Mouse (Mus musculus): Measurements from ENCODE around the gene Pde1c.

The Pde1c gene

GRCm38 (mm10) chr6:56441501-56441900, 127.4 kb downstream of the Pde1c start:
- DNase-seq (ENCODE audit: low read depth), result no peak

DNA sequence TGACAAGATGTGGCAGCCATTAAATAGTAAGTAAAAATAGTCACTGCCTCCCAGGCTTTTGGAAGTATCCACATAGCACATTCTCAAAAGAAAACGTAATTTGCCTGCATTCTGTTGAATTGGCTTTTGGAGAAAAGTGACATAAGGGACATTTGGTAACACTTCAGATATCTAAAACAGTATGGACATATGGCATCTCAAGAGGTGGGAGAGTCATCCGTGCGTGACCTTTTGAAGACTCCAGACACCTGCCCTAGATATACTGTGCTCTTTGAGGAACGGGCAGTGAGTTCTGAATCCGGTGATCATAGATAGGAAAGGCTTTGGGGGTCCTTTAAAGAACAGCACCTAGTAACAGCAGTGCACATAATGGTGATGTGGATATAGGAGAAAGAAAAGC, 143.1 kb downstream of the Pde1c start:
- no peak for DNase-seq (ENCODE audit: low read depth)

GRCm38 (mm10) chr6:56422866-56423265, 146.0 kb downstream of the Pde1c start:
- no peak for DNase-seq (ENCODE audit: low read depth)

DNA sequence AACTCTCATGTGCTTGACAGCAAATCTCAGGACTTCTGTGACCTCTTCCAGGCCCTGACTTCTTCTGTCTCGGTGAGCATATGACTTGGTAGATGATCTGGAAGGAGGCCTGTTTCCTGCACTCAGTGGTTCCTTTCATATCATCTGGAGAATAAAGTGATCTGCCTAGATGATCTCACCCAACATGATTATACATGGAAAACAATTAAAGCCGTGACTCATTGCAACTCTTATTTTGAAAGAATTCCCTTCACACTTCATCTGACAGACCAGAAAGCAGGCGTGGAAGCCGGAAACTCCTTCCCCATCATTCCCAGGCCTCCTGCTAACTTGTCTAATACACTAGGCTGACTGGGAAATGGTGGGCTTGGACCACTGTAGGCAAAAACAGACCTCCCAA, 152.7 kb downstream of the Pde1c start:
- no peak for DNase-seq (ENCODE audit: low read depth)

DNA sequence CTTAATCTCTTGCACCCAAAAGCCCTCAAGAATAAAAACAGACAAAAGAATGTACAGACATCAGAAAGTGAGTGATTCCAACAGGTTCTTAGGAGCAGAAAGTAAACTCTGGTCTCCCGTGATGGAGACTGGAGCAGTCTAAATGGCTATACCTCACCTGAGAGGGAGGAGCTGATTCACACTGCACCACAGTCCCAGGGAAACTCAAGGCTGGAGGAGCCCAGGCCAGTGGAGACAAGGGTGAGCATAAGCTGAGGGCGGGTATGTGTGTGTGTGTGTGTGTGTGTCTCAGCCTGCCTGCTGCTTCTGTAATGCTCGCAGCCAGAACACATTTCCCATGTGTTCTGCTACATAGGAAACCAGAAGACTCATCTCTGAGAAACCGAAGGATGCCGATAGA, 179.7 kb downstream of the Pde1c start:
- no peak for DNase-seq (ENCODE audit: low read depth)

DNA sequence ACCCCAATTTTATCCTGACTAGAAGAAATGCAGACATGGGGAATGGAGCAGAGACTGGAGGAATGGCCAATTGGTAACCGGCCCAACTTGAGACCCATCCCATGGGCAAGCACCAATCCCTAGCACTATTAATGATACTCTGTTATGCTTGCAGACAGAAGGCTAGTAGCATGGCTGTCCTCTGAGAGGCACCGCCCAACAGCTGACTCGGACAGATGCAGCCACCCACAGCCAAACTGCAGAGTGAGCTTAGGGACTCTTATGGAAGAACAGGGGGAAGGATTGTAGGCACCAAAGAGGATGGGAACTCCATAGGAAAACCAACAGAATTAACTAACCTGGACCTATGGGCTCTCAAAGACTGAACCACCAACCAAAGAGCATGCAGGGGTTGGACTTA, 192.5 kb downstream of the Pde1c start:
- no peak for DNase-seq (ENCODE audit: low read depth)

GRCm38 (mm10) chr6:56374180-56374579, 194.7 kb downstream of the Pde1c start:
- no peak for DNase-seq (ENCODE audit: low read depth)

DNA sequence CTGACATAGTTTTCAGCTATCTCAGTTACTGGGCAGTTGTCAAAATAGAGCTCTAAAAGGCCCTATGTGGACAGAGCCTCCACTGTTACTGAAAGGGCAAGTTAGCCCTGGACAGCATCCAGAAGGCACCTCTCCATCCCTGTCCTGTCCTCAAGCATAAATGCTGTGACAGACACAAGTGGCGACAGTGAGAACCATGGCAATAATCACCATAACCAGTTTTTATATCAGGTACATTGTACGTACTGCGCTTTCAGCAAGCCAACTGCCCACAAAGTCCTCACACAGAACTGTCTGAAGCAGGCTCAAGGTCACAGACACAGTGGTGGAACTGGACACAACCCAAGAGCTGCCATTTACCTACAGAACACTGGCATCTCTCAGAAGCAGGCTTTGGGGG, 195.2 kb downstream of the Pde1c start:
- no peak for DNase-seq (ENCODE audit: low read depth)

DNA sequence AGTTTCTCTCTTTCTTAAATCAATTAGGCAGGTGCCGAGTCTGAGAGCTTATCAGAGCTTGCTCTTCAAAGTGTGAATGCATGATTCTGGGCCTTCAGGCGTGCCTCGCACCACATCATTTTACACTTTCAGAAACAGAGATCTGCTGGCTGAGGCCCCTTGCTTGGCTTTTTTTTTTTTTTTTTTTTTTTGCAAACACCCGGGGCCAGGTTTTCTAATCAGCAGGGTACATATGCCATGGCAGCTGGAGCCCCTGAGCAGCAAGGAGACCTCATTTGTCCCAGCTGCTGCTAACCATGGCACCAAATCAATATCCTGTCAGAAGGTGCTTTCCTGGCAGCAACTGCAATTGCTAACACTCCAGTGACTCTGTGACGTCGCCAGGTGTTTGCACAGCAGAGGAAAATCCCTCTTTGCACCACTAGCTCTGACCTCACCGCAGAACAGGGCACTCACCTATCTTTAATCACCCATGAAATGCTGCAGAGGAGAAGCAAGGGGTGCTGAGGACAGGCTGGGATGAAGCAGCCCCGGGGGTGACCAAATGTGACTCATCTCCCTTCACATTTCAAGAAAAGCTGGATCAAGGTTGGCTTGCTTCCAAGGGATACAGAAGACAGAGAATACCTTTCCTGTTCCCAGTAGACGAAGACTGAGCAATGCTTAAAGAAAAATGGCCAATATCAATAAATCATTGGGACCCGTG, 195.7 kb downstream of the Pde1c start:
- no peak for DNase-seq (ENCODE audit: low read depth)

DNA sequence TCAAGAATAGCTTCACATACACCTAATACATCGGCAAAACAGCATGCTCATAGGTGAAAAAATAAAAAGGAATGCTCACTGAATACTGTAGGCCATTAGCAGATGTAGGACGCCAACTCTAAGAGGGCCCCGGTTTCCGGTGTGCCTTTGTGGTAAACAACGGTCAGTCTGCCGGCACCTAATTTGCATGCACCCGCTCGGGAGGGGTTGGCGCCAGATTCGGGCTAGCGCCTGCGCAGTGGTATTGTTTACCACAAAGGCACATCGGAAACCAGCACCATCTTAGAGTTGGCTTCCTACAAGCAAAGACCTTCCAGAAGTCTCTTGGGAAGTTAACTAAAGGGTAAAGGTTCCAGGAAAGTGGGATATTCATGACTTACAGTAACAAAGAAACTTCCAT, 199.4 kb downstream of the Pde1c start:
- DNase-seq (ENCODE audit: low read depth), result no peak

DNA sequence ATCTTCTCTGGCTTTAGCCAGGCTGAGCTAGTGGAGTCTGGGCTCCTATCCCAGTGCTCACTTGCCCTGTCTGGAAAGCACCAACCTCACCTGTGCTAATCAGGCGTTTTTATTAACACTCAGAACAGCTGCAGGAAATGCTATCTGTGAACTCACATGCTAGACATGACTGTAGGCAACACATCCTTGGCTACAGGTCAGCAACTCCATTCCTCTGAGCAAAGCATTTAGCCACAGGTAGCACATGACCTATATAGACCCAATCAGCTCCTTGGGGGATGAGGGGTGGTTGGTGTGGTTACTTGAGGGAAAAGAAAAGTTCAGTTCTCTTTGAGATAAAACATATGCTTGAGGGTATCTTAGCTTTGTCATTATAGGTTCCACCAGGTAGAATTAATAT, 200.8 kb downstream of the Pde1c start:
- DNase-seq (ENCODE audit: low read depth), result no peak

DNA sequence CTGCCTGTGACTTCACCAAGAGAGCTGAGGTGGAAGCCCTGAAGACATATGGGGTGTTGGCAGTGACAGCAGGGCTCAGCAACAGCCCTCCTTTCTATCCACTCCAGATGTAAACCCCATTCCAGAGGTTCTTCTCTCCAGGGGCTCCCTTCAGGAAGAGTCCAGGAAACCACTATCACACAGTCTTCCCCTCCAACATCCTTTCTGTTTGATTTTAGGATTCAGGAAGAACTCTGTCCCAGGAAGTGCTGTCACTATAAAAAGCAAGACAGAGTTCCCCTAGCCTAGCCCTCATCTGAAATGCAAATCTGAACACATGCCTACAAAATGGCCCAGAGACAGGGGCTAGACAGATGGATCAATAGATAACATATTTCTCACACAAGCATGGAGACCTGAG, 201.6 kb downstream of the Pde1c start:
- DNase-seq (ENCODE audit: low read depth), result no peak

DNA sequence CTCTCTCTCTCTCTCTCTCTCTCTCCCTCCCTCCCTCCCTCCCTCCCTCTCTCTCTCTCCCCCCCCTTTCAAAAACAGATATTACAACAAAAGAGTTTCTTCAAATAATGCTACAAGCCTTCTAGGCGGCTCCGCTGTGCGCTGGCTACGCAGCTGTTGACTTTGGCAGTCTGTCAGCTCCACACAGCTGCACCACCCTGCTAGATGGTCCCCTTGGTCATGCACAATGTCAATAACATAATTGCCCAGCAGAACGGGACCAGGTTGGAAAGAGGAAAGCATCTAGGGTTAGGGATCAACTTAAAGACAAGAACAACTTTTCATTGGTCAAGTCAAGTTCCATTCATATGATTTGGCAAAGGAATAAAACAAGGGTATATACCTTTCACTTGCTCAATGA, 206.3 kb downstream of the Pde1c start:
- no peak for DNase-seq (ENCODE audit: low read depth)

DNA sequence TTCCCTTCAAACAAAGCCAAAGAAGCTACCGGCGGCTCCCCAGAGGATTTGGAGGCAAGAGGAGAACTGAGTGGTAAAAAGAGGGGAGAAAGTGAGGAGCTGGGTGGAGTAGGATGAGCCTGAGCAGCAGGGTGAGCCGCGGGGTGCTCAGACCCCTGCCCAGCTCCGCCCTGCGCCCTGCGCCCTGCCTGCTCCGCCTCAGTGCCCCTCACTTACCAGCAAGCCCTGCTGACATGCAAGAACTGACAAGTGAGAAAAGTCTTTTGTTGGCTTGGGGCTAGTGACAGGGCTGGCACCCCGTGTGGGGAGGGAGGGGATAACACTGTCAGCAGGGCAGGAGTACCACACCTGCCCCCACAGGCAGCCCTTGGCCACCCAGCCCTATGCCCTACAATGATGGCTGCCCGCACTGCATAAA, 206.8 kb downstream of the Pde1c start:
- DNase-seq (ENCODE audit: low read depth), result no peak

GRCm38 (mm10) chr6:56361348-56362127, 207.4 kb downstream of the Pde1c start:
- no peak for DNase-seq (ENCODE audit: low read depth)

DNA sequence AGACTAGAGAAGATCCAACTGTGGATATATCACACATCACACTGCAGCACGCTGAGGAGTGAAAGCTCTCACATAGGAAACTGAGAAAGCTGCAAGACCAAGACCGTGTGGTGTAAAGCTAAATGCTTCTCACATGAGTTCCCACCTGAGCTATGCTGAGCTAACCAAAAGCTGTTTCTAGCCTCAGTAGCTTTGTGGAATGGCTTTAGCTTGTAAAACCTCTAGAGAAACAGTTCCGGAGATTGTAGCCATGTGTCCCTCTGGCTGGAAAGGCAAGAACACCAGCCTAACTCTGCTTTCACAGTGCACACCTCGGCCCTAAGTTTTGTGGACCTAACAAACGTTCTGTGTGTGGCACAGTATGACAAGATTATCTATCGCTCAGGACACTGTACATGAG, 208.8 kb downstream of the Pde1c start:
- DNase-seq (ENCODE audit: low read depth), result no peak

DNA sequence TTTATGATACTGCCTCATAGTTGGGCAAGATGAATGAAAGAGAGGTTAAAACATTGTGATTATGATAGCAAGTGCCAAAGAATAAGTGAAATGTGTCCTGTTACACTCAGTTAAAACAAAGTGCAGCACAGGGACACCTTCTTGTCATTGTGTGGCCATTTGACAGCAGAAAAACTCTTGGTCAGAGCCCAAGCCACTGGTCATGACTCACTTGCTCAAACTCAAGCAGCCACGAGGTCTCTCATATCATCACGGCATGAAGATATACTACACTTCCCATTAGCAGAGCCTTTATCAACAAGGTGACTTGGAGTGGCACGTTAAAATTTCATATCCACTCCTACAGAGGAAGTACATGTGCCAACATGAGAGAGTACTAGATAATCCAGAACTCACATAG, 209.8 kb downstream of the Pde1c start:
- DNase-seq (ENCODE audit: low read depth), result no peak

DNA sequence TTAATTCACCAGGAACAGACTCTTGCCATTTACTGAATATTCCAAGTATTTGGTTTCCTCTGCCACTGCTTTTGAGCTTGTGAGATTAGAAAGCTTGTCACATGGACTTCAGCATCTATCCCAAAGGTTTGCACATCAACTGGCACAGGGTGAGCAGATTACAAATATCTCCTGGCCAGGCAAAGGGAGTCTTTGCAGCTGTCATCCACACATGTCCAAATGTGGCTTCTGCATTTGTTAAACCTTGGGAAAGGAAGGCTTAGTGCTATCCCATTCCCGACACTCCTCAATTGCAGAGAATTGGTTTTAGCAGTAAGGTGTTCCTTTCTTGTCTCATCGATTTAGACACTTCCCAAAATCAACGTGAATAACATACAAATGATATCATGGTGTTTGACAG, 221.7 kb downstream of the Pde1c start:
- no peak for DNase-seq (ENCODE audit: low read depth)

- no peak for DNase-seq (ENCODE audit: low read depth)
Measured at GRCm38 (mm10) chr6:56345082-56345481, 223.8 kb downstream of the Pde1c start.

GRCm38 (mm10) chr6:56342005-56342404, 226.9 kb downstream of the Pde1c start:
- no peak for DNase-seq (ENCODE audit: low read depth)

DNA sequence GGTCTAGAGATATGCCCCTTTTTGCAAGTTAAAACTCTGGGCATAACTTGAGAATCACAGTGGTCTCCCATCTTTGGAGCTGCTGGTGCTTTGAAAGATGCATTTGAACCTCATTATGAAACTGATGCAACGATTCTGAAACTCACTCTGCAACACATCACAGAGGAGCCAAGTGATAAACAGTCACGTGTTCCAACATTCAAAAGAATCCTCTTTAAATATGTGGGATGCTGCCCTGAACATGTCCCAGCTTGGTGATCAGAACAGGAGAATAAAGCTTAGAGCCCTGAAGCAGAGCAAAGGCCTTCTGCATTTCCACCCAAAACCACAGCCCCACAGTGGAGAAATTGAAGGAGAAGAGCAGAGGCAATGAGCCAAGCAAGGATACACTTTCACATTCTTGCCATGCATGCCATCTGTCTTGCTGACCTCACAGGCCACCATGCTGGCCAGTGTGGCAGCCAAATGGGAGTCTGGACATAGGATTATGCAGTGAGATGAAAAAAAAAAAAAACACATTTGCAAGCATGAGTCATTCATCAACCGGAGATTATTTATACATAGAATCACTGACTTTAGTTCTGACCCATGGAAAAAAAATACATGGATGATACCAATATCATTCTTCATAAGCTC, 233.0 kb downstream of the Pde1c start:
- DNase-seq (ENCODE audit: low read depth), result no peak

- DNase-seq (ENCODE audit: low read depth), result no peak
Measured at GRCm38 (mm10) chr6:56332149-56332548, 236.8 kb downstream of the Pde1c start.

DNA sequence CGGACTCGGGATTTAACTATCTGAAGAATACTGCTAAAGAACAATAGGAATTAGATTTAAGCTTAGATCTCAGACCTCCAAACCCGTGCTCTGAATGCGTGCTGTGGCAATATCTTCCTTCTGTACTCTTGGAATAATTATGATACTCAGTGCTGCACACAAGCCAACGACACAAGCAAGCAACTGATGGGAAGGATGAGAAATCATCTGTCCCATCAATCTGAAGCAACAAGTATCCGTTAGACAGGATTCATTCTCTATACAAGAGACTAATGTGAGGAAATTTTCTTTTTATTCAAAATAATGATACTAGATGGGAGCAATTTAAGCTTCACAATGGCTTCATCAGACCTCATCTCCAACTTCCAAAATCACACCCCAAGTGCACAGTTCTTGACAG, 237.5 kb downstream of the Pde1c start:
- no peak for DNase-seq (ENCODE audit: low read depth)

Measured in induced T-regulatory cell, adult 2 months (primary cell).